Mouse (Mus musculus) brain, embryonic 14.5 days (tissue): ENCODE measurements around the gene Dpp6.

Experiments used
- CTCF ChIP-seq: fragments of 200-500 bp; IDR thresholded peaks from 2 replicates; pipeline ENCODE4 v1.5.1; 2012; ENCODE audit warnings: inconsistent platforms, mild to moderate bottlenecking, moderate library complexity, borderline replicate concordance; ENCODE audit not compliant: insufficient read depth, insufficient read length; ENCODE audit errors: extremely low read depth
- POLR2A ChIP-seq: fragments of 200-500 bp; IDR thresholded peaks from 2 replicates; pipeline ENCODE4 v1.6.1; 2012; ENCODE audit warnings: mild to moderate bottlenecking, inconsistent platforms, borderline replicate concordance; ENCODE audit not compliant: poor library complexity, insufficient read depth, insufficient read length, severe bottlenecking; ENCODE audit errors: extremely low read depth

DNA sequence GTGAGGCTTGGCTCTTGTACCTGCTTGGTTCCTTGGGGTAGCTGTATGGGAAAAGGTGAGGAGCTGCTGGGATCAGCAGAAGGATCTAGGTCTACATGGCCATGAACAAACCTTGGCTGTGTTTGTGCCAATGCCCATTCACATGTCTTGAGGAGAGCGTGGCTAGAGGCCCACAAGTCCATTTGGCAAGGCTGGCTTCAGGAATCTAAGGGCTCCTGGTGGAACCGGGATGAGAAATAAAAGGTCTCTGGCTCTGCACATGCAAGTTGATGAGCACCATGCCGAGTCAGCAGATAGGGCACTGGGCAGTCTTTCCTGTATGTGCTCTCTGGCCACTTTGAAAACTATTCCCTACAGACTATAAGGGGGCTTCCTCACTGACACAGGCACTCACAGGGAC, 441.6 kb downstream of the Dpp6 start:
- TF ChIP-seq CTCF (no peak), POLR2A (no peak)
